ENCODE assay signal across 1 mouse cellular context in the genomic region with DNA sequence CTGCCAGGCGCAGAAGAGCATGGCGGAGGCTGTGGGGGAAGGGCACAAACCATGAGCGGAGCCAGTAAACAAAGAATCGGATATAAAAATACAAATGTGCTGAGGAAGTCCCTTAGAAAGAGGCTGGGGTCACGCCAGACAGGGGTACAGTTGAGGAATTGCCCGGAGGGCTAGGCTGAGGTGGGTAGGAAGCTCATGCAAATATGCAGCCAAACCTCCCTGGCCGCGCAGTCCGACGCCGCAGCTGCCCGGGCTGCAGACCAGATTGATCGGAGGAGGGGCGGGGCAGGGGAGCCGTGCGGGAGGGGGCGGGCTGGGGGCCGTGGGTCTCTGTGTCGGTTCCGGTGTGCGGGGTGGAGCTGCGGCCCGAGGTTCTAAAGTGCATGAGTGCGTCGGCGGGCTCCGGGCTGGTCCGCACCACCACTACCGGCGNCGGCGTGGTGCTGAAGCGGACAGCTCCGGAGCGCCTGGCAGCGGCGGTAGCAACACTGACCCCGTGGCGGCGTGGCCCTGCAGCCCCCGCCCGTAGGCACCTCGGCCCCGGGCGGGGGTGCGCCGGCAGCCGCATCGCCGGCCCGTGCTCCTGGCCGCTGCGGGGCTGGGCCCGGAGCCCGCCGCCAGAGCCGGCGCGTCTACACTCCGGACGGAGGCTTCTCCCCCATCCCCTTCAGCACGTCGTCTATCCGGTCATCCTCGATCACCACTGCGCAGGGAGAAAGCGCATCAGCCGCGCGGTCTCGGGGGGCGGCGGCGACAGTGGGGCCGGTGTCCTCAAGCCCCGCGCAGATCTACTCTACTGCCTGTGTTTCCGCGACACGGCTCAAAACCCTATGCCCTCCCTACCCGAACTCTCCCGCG.
TF ChIP-seq lines count a peak whose summit lies in the region.

No protein-coding gene starts in this region.

TF ChIP-seq in ES-E14, 5 proteins besides CTCF, POLR2A, EP300 and RAD21:
- TF ChIP-seq MAFK (IDR thresholded peaks at IDR 0.05; ENCODE audit: insufficient read depth, low read depth, low read length) (no peak), ZNF384 (IDR thresholded peaks at IDR 0.05; ENCODE audit: low read depth, low read length) (no peak), HCFC1 (IDR thresholded peaks at IDR 0.05; ENCODE audit: borderline replicate concordance, insufficient read depth, low read length) (no peak), CHD2 (IDR thresholded peaks at IDR 0.05; ENCODE audit: low read depth, low read length) (no peak), ZC3H11A (IDR thresholded peaks at IDR 0.05; ENCODE audit: borderline replicate concordance, low read depth, low read length) (no peak)
TF ChIP-seq in ES-E14: peak in this region for 0.
